Mouse (Mus musculus) spleen, postnatal 14 days (tissue): ENCODE data around the gene Olfr1100.

Source experiments
- DNase-seq, 2 experiments: peaks; one replicate each; pipeline ENCODE4 v3.0.0; 2021 to 2022; ENCODE audit warnings: low spot score in 2 of 2

The Olfr1100 gene

GRCm38 (mm10) chr2:86979854-86980253, at the start of gene Olfr1100:
Gene Olfr1100 (minus strand): TSS chr2:86979954.
- no peak for DNase-seq

DNA sequence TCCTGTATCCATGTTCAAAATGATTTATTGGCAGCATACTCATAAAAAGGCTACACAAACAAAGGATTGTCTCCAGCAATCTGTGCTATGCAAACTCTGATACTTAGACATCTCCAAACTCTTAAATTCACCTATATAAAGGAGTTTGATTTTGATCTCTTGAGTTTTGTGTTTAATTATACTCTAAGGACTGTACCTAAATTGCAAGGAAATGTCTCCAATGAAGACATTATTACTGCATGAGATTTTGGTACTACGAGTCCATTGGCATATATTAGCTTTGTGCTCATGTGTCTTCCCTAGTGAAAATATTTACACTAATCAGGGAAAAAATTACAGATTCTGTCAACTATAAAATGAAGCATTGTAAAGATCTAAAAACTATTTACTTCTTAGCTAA, 47.2 kb upstream of the Olfr1100 start, which contains the start of gene Olfr1104:
TSS of gene Olfr1104 (minus strand) at position 101 of the 400 bp plus-strand sequence.
- DNase-seq: no peak

DNA sequence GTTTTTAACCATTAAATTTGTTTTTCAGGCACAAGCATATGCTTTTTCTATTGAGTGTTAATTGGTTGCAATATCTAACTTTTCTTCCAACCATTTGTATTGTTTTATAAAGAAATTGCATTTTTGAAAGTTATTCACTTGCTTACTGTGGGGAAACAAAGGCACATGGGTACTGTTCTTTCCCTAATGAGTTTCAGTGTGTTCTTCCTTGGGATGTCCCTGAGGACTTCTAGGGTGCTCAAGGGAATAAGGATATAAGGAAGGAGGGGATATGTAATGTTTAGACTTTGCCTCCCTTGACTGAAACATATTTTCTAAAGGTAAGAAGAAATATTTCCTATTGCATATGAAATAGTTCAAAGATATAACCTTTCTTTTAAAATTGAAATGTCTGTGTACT, 18.3 kb upstream of the Olfr1100 start, which contains the start of gene Olfr1102:
TSS of gene Olfr1102 (plus strand) at position 301 of the 400 bp plus-strand sequence.
- DNase-seq: no peak

- DNase-seq: no peak
These were observed 11.4 kb upstream of the Olfr1100 start, which contains the start of gene Olfr1101 for GRCm38 (mm10) chr2:86991121-86991520. Gene Olfr1101 (minus strand): TSS chr2:86991221.

DNA sequence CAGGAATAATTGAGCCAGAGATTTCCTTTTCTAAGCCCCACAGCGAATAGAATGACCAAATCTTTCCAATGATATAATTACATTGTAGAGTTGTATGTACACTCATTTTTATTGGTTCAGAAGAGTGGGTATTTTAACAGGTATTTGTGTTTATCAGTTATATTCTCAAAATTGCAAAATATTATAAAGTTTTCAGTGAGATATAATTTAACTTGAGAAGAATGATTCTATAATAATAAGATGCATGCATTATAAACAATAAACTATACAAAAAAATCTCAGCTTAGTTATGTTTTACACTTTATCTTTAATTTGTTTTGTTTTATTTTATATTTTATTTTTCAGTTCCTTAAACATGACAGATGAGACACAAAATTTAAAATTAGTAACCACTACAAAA, 19.2 kb downstream of the Olfr1100 start, which contains the start of gene Olfr1099:
TSS of gene Olfr1099 (minus strand) at position 101 of the 400 bp plus-strand sequence.
- no peak for DNase-seq

DNA sequence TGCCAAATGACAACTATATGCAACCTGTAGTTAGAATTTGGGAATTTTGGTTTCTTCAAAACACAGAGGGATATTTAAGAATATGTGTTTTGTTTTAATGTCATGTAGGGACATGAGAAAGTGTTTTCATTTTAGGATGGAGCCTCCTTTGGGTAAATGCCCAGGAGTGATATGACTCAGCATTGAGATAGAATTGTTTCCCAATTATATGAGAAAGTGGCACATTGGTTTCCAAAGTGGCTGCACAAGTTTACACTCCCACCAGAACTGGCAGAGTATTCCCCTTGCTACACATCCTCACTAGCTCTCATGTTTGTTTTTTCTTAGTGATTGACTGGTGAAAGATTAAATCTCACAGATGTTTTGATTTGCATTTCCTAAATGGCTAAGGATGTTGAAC, 53.2 kb downstream of the Olfr1100 start:
- DNase-seq: no peak
